Mouse (Mus musculus) left cerebral cortex, postnatal 25 days (tissue): ENCODE data around the gene Map3k12. TPM values are rescaled to one million over a fixed set of nuclear protein-coding genes. Genes with fewer than 3 reads are reported as not detected.
A peak's percentile ranks its signal among the peaks of the same experiment; 100 is the strongest.

Experiments
- DNase-seq, 2 experiments: peaks; one replicate each; pipeline ENCODE4 v3.0.0; 2022; ENCODE audit warnings: low spot score in 2 of 2, mixed read lengths in 1 of 2
- intact Hi-C: fragments of 180-260 bp; cut with DNase I; formaldehyde crosslinking; loops from one replicate; pipeline ENCODE4 v1.15.1; 2025
- total RNA-seq, 2 experiments: library from RNA; stranded (reverse); gene quantifications; 2 replicates each; pipeline ENCODE4 v1.2.3; 2021

Map3k12 gene
- total RNA-seq, 2 experiments from 2014 or later = 93.6 to 96.2 TPM

DNA sequence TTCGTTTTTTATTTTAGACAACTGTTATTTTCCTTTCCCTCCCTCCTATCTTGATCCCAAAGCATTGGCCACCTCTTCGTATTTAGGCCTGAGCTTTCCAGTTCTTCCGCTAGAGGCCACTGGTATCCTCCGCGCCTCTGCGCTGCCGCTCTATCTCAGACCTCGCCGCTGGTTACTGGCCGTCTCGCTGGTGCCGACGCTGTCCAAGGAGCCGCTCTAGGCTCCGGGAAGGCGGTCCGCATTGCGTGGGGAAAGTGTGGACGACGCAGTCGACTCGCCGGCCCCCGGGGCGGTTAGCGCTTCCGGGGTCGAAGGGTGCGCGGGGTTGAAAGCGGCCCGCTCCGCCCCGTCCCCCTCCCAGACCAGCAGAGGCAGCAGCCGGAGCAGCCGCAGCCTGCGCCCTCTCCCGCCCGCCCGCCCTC, 46.7 kb downstream of the Map3k12 start, which contains the start of gene Pcbp2:
Pcbp2 (plus strand) TSS at position 357 of the 422 bp plus-strand sequence.
- intact Hi-C loops = no loop called here
- peak; percentile 94 to 99 for DNase-seq

DNA sequence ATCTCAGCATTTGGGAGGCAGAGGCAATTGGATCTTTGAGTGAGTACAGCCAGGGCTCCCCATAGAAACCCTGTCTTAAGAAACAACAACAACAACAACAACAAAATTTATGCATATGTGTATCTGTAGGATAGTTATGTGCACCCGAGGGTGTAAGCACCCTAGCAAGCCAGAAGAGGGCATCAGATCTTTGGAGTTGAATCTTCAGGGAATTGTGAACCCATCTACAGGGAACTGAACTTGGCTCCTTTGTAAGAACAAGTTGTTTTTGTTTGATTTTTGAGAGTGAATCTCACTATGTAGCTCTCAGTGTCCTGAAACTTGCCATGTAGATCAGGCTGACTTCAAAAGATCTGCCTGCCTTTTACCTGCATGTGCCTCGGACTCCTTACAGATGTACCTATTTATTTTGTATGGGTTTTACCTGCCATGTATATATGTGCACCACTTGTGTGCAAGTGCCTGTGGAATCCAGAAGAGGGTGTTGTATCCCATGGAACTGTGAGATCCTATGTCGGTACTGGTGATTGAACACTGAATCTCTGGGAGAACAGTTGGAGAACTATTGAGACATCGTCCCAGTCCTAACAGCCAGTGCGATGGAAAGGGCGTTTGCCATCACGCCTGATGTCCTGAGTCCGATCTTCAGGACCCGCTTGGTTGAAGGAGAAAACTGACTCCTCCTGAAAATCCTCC, 48.0 kb downstream of the Map3k12 start:
- intact Hi-C loops = no loop called here

DNA sequence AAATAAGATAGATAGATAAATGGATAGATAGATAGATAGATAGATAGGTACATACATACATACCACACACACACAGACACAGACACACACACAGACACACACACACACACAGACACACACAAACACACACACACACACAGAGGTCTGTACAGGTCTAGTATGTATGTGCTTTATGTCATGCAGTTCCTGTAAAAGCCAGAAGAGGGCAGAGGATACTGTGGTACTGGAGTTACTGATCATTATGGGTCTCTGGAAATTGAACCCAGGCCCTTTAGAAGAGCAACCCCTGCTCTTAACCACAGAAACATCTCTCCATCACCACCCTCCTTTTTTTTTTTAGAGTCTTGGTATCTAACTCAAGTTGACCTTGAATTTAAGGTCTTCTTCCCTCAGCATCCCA, 53.2 kb downstream of the Map3k12 start:
- intact Hi-C loops = no loop called here
- no peak for DNase-seq

More for the DNA sequence above, 48.0 kb downstream of the Map3k12 start:
- no peak for DNase-seq

DNA sequence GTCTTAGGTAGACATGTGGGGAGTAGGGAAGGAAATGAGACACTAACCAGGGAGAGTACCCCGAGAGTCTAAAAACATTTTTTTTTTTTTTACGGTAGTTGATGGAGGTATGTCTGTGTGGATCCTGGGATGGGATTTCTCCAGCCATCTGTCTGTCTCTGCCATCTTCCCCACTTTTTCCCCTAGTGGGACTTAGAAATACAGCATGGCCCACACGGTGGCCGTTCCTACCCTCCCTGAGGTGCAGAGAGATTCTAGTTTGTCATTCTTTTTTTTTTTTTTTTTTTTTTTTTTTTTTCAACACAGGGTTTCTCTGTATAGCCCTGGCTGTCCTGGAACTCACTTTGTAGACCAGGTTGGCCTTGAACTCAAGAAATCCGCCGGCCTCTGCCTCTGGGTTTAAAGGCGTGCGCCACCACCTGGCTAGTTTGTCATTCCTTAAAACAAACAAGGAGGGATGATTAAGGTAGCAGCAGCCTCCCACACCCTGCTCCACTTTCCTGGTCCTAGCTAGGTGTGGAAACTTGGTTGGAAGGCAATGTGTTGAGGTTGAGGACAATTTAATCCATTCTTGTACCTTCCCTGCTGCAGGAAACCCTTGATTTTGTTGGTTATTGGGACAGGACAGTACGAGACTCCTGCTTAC, 55.3 kb downstream of the Map3k12 start:
- intact Hi-C loops = no loop called here
- DNase-seq = no peak

DNA sequence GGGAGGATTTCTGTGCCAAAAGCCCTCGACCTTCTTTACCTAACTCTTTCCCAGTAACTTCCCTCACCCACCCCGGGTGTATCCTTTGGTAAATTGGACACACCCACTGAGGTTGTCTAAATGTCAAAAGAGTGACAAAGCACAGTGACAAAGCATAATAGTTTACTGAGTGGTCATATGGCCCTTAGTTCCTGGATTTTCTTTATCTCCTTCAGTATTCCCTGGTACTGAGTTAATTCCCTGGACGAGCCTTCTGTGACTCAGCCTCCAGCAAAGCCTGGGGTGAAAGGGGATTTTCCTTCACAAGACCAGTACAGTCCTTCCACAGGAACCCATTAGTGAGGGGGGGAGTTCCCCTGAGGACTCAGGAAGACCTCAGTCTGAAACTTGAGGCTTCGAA, 55.9 kb downstream of the Map3k12 start:
- no peak for DNase-seq
- intact Hi-C loops = no loop called here

DNA sequence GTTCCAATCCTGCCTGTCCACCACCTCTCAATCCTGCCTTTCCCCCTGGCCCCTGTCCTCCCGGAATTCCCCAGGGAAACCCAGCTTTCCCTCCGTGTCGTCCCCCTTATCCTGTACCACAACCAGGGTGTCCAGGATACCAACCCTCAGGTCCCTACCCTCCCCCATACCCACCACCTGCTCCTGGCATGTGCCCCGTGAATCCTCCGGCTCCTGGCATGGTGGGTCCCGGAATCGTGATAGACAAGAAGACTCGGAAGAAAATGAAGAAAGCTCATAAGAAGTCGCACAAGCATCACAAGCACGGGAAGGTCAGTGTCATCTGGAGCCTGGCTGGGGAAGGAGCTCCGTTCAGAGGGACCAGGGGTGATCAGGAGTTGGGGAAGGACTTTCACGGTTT, 56.5 kb downstream of the Map3k12 start:
- no peak for DNase-seq
- intact Hi-C loops = no loop called here

DNA sequence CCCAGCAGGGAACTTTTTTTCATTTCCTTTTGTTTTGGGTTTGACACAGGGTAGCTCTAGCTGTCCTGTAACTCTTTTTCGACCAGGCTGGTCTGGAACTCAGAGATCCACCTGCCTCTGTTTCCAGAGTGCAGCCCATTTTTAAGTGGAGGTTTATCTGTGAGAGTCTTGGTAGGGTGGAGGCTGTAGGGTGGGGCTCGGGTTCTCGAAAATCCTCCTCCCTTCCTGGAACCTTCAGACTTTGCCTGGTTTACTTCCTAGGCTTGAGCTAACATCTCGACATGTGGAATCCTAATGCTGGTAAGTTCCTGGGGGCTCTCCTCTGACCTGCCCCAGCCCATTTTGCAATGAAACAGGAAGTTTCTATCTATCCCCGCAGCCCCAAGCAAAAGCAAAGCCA, 57.0 kb downstream of the Map3k12 start:
- no peak for DNase-seq
- intact Hi-C loops = no loop called here

DNA sequence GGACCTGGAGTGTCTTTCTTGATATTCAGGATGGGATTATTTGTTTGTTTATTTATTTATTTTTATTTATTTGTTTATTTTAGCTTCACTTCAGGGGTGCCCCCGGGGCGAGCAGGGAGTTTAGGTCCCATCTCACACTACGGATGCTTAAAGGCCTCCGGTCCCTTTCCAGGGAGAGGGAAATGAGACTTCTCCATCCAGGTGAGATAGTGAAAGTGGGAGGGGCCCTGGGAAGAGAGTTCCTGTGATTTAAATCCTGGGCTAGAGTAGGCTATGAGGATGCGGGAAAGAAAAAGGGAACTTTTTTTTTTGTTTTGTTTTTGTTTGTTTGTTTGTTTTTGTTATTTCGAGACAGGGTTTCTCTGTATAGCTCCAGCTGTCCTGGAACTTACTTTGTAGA, 57.5 kb downstream of the Map3k12 start:
- intact Hi-C loops = no loop called here
- DNase-seq = no peak

DNA sequence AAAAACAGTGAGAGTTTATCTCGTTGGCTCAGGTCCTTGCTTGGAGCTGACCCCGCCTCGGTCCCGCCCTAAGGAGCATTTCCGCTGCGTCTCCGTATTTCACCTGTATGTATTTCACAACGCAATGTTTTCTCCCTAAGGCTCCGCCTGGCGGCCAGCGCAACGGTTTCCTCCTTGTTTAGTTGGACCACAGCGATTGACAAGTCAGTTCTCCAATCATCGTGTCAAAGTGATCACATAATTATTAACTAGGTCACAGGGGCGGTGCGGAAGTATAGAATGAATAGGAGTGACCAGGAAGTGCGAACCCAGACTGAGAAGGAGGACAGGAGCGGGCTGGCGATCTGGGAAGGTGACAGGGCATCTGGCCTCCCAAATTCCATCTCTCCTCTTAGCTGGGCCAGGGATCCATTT, 58.0 kb downstream of the Map3k12 start, which contains the start of gene Prr13:
Prr13 (plus strand) TSS at position 125 of the 414 bp plus-strand sequence.
- intact Hi-C loops = no loop called here

DNA sequence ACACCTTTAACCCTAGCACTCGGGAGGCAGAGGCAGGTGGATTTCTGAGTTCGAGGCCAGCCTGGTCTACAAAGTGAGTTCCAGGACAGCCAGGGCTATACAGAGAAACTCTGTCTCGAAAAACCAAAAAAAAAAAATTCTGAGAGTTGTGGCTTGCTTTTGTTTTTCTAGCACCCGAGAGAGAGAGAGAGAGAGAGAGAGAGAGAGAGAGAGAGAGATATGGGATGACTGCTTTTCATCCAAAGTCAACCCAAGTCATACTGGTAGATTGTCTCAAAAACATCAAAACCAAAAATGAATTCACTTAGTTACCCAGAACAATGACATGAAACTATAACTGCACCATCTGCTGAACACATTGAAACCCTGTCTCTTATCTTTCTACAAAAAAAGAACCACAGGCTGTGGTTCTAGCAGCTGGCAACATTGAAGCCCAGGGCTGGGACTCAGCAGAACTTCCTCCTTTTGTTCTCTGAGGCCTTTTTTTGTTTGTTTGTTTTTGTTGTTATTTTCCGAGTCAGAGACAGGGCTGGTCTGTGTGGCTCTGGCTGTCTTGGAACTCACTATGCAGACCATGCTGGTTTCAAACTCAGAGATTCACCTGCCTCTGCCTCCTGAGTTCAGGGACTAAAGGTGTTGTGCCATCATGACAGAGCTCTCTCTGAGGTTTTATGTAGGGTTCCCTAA, 58.7 kb downstream of the Map3k12 start:
- intact Hi-C loops = no loop called here

More for the DNA sequence above, 58.0 kb downstream of the Map3k12 start, which contains the start of gene Prr13:
- peak; percentile 92 to 95 for DNase-seq

DNA sequence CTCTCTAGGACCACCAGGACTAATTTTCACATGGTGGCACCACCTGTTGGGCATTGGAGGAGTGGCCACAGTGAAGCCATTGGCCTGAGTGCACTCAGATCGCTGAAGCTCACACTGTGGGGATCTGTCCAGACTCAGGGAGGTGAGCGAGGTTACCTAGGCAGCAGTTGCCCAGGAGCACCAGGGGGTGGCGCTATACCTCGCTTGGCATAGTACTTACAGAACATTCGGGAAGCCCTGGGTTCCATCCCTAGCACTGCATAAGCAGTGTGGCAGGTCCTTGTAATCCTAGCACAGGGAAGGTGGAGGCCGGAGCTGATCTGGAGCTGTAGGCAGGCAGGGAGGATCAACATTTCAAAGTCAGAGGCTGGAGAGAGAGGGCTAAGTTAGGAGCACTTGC, 60.9 kb downstream of the Map3k12 start:
- intact Hi-C loops = no loop called here
- no peak for DNase-seq

More for the DNA sequence above, 58.7 kb downstream of the Map3k12 start:
- DNase-seq = no peak

DNA sequence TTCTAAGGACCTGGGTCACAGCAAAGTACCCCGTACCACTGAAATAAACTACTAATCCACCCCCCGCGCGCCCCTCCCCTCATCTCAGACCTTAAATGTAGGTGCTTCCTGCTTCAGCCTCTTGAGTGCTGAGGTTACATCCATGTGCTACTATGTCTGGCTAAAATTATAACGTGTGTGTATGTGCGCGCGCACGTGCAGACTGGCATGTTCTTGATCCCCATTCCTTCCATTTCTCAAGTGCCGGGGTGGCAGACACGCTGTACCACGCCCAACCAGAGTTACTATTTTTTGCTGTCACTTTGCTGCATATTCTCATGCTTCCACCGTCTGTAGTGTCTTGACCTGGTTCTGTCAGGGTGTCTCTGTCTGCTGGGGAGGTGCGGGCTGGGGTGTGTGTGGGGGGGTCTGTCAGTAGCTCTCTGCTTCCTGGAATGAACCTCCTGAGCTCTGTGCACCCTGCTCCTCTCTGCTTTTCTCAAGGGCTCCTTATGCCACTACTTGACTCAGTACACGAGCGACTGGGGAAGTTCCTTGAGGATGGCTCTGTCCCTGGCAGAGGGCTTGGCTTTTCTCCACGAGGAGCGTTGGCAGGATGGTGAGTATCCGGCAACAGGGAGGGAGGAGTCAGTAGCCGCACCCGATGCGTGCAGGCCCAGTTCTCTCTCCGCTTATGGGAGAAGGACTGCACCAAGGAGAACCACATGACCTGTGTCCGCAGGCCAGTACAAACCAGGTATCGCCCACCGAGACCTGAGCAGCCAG, 65.0 kb downstream of the Map3k12 start:
- intact Hi-C loops = no loop called here
- peak in 1 of 2 experiments; percentile 15 for DNase-seq

DNA sequence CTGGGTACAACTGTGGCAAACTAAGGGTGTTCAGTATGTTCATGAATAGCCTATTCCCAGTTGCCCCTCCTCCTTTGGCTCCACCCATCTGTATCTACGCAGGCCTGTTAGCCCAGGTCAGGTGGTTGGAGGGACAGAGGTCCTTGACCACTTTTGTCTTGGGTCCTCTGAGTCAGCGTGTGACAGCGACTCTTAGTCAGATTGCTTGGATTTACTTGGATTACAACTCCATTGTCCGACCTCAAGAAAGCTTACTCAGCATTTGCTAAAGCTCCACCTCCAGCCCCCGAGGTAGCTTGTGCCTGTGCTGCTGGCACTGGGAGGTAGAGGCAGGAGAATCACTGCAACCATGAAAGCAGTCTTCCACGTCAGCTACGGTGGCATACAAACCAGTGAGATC, 65.9 kb downstream of the Map3k12 start:
- intact Hi-C loops = no loop called here
- no peak for DNase-seq

DNA sequence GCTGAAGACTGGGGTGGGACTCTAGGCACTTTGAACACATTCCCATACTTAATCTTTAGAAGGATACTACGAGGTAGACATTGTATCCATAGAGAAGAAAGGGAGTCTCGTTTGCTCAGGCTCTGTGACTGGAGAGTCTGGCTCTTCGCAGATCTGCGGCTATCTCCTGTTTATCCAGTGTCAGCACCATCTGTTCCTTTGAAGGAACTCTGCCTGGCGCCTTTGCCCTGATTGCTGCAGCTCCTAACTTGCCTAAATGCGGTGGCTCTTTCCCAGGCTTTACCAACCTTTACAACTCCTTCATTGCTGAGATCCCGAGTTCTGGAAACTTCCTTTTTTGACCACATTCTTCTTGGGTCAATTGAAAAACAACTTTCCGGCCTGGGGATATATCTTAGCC, 67.5 kb downstream of the Map3k12 start:
- no peak for DNase-seq
- intact Hi-C loops = no loop called here

Other genes starting within 250 kb of the Map3k12 start
- not detected for gene Gm9918, start 246.5 kb downstream of the Map3k12 start, total RNA-seq
- 10 to 100 TPM; 42.1 to 43.9 TPM for gene Mfsd5, start 237.6 kb downstream of the Map3k12 start, total RNA-seq
- gene Espl1, start 220.8 kb downstream of the Map3k12 start, total RNA-seq = under 1 TPM; 0.60 to 0.76 TPM
- gene Pfdn5, start 190.9 kb downstream of the Map3k12 start, total RNA-seq = 100 to 1,000 TPM; 365 to 396 TPM
- 10 to 100 TPM; 54.8 to 57.2 TPM for gene Myg1, start 185.4 kb downstream of the Map3k12 start, total RNA-seq
- gene Aaas, start 166.3 kb downstream of the Map3k12 start, total RNA-seq = 10 to 100 TPM; 14.0 to 16.6 TPM
- gene Sp7, start 149.9 kb downstream of the Map3k12 start, total RNA-seq = under 1 TPM; 0.41 to 0.66 TPM
- 10 to 100 TPM; 24.3 to 27.0 TPM for gene Sp1, start 110.9 kb downstream of the Map3k12 start, total RNA-seq
- 1 to 10 TPM in 1 of 2 experiments, under 1 TPM in 1; 0.62 to 2.4 TPM for gene Amhr2, start 71.7 kb downstream of the Map3k12 start, total RNA-seq
- gene Prr13, start 58.0 kb downstream of the Map3k12 start, total RNA-seq = 10 to 100 TPM; 35.8 to 42.0 TPM
- 100 to 1,000 TPM; 464 to 469 TPM for gene Pcbp2, start 46.5 kb downstream of the Map3k12 start, total RNA-seq
- not detected for gene Gm10337, start 13.3 kb downstream of the Map3k12 start, total RNA-seq
- gene Tarbp2, start 1.1 kb upstream of the Map3k12 start, total RNA-seq = 10 to 100 TPM; 26.9 to 28.8 TPM
- gene Npff, start 7.9 kb upstream of the Map3k12 start, total RNA-seq = 1 to 10 TPM; 2.6 to 2.7 TPM
- gene Gm28047, start 108.0 kb upstream of the Map3k12 start, total RNA-seq = 1 to 10 TPM in 1 of 2 experiments, under 1 TPM in 1; 0.57 to 1.8 TPM
- 10 to 100 TPM; 30.9 to 36.8 TPM for gene Atf7, start 108.4 kb upstream of the Map3k12 start, total RNA-seq
- gene Atp5g2, start 155.3 kb upstream of the Map3k12 start, total RNA-seq = 10 to 100 TPM; 11.6 to 14.2 TPM
- 10 to 100 TPM; 64.4 to 68.3 TPM for gene Calcoco1, start 205.1 kb upstream of the Map3k12 start, total RNA-seq